8 mouse cellular contexts compared by ENCODE assay signal in genomic region chr16:7419655-7420281, GRCm38 (mm10).
DNase-seq lines count a peak whose midpoint lies in the region; ATAC-seq lines count a peak whose summit lies in the region.

No protein-coding gene starts in this region.

- WGBS in midbrain, embryonic 15.5 days, result 28% methylated on average over 12 of the region's 12 CpGs

- no peak overlapping the region for H3K9ac ChIP-seq in midbrain, embryonic 15.5 days

- ATAC-seq in midbrain, embryonic 15.5 days (replicated peaks), result peak; percentile 48; the same call in 1 of the 2 replicates

- intact Hi-C loops in left cerebral cortex, postnatal 36 days (cut with DNase I), result no loop called here

- peaks cover 12% of the 10 kb centered on the region for H3K4me1 ChIP-seq in midbrain, embryonic 15.5 days

- H3K4me3 ChIP-seq in midbrain, embryonic 15.5 days, result no peak overlapping the region

- no peaks in the 10 kb centered on the region for H3K36me3 ChIP-seq in midbrain, embryonic 15.5 days (replicated peaks)

- H3K27ac ChIP-seq in midbrain, embryonic 15.5 days, result no peak overlapping the region

- H3K4me2 ChIP-seq in midbrain, embryonic 15.5 days, result peak overlapping the region; percentile 1; the same call in 1 of the 2 replicates

- no peaks in the 10 kb centered on the region for H3K27me3 ChIP-seq in midbrain, embryonic 15.5 days (replicated peaks)

- no peaks in the 10 kb centered on the region for H3K9me3 ChIP-seq in midbrain, embryonic 15.5 days

- DNase-seq in adrenal gland, adult (ENCODE audit: inconsistent age in 2 of 2, low spot score in 1 of 2), result peak; percentile 15 to 48
- no peak for DNase-seq in adrenal gland, postnatal 25 days
- DNase-seq in c-Kit-positive CD71-negative TER-119-negative erythroid progenitor cells, embryonic 14.5 days (ENCODE audit: low read depth), result peak; percentile 10
- DNase-seq in heart, adult 9 months (ENCODE audit: low spot score in 2 of 2), result peak; percentile 8 to 36
- DNase-seq in kidney, adult 18-20 months, result peak; percentile 4
- DNase-seq in left cerebral cortex, postnatal 36 days (ENCODE audit: low spot score in 2 of 2), result peak; percentile 50 to 62
- peak; percentile 57 for DNase-seq in thymus, postnatal 0 days (ENCODE audit: low spot score)
